Mouse (Mus musculus) intestine, embryonic 16.5 days (tissue): ENCODE data around the gene Gpr152. TPM values are rescaled to one million over a fixed set of nuclear protein-coding genes. Genes with fewer than 3 reads are reported as not detected.

ENCODE experiments used
- ATAC-seq: fragments of 200-750 bp; cut with Nextera tagmentation; 2 replicates; pipeline ENCODE4 v1.8.0; 2017; ENCODE audit warnings: moderate TSS enrichment, moderate library complexity
- H3K27ac ChIP-seq: fragments of 300-500 bp; sonication (generic); 2 replicates; pipeline ENCODE4 v1.5.1; 2014; ENCODE audit warnings: mild to moderate bottlenecking, low read length
- H3K27me3 ChIP-seq: fragments of 300-500 bp; sonication (generic); replicated peaks from 2 replicates; pipeline ENCODE4 v1.6.1; 2014; ENCODE audit warnings: low read length, control low read depth, mixed read lengths; ENCODE audit not compliant: control insufficient read depth, insufficient read depth
- H3K36me3 ChIP-seq: fragments of 300-500 bp; sonication (generic); 2 replicates; pipeline ENCODE4 v1.6.1; 2014; ENCODE audit warnings: low read length, control low read depth; ENCODE audit not compliant: control insufficient read depth, insufficient read depth
- H3K4me1 ChIP-seq: fragments of 300-500 bp; sonication (generic); 2 replicates; pipeline ENCODE4 v1.6.1; 2014; ENCODE audit warnings: low read length, control low read depth, mixed read lengths; ENCODE audit not compliant: control insufficient read depth, insufficient read depth
- H3K4me2 ChIP-seq: fragments of 300-500 bp; sonication (generic); 2 replicates; pipeline ENCODE4 v1.6.1; 2014; ENCODE audit warnings: low read depth, low read length, control low read depth
- H3K4me3 ChIP-seq: fragments of 300-500 bp; sonication (generic); 2 replicates; pipeline ENCODE4 v1.5.1; 2014; ENCODE audit warnings: mild to moderate bottlenecking, low read length
- H3K9ac ChIP-seq: fragments of 300-500 bp; sonication (generic); 2 replicates; pipeline ENCODE4 v1.6.1; 2014; ENCODE audit warnings: low read depth, low read length
- H3K9me3 ChIP-seq: fragments of 300-500 bp; sonication (generic); 2 replicates; pipeline ENCODE4 v1.6.1; 2016; ENCODE audit warnings: low read length, control low read depth; ENCODE audit not compliant: control insufficient read depth
- WGBS: fragments of 180-500 bp; shearing (Covaris S2); extraction: QIAGEN DNeasy Blood & Tissue Kit; methylation state at CpG from one replicate; pipeline ENCODE4 v1.1.7; 2014; 5-methylcytosine and 5-hydroxymethylcytosine counted together
- polyA plus RNA-seq: library from polyadenylated mRNA; unstranded; fragments of >200 nt; fragmentation: Nextera tagmentation; extraction: Ambion mirVana; gene quantifications from 2 replicates; pipeline ENCODE4 v1.2.1, GENCODE M21; 2015

The Gpr152 gene
- polyA plus RNA-seq, 1 experiment from 2014 or later: 0.04 TPM

DNA sequence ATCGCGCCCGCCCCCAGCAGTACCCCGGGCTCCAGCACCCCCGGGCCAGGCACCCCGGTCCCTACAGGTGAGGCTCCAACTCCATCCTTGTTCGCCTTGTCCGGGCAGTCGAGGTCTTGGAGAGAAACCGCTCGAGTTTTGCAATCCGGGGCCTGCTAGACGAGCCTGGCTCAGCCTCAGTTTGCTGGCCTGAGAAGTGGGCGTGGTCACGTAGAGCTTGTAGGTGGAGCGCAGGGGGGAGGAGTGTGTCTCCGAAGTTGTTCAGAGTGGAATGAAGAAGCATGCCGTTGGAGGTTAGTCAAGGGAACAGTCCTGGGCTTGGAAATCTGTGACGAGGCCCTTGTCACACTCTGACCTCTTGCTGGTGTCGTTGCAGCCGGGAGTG lies 42.2 kb upstream of the Gpr152 start:
- H3K4me3 ChIP-seq: peak overlapping the region; percentile 70
- peaks cover 36% of the 10 kb centered on the region for H3K4me1 ChIP-seq
- H3K4me2 ChIP-seq: peak overlapping the region; percentile 73
- ATAC-seq: peak; percentile 72
- 0 out of 2 replicates have a peak, but pooled peaks cover 4% of the 10 kb centered on the region for H3K27me3 ChIP-seq
- under 1% methylated on average over 21 of the region's 21 CpGs for WGBS
- no peaks in the 10 kb centered on the region for H3K9me3 ChIP-seq
- H3K9ac ChIP-seq: peak overlapping the region; percentile 76
- H3K36me3 ChIP-seq: no peaks in the 10 kb centered on the region
- peak overlapping the region; percentile 90 for H3K27ac ChIP-seq

DNA sequence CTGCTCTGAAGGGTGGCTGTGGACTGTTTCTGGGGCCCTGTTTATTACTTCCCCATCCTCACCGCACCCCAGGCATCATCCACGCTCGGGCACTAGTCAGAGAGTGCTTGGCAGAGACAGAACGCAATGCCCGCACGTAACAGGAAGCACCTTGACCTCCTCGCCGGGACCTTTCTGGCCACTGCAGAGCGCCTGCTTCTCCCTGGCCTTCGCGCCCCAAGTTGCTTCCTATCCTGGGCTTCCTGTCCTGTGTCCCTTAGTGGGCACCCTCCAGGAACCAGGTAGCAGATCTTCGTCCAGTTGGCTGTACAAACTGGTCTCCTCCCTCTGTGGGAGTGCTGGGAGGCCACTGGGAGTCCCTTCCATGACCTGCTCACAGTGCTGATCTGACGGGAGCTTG lies 41.2 kb upstream of the Gpr152 start:
- WGBS: 93% methylated on average over 13 of the region's 13 CpGs
- Histone ChIP-seq H3K9ac (no peak overlapping the region), H3K27ac (no peak overlapping the region), H3K4me3 (no peak overlapping the region), H3K4me2 (peak overlapping the region; percentile 73; the same call in 1 of the 2 replicates), H3K4me1 (peaks cover 35% of the 10 kb centered on the region), H3K36me3 (no peaks in the 10 kb centered on the region), H3K27me3 (0 out of 2 replicates have a peak, but pooled peaks cover 4% of the 10 kb centered on the region), H3K9me3 (no peaks in the 10 kb centered on the region)
- no peak for ATAC-seq

GRCm38 (mm10) chr19:4099056-4099455 lies 40.5 kb upstream of the Gpr152 start:
- peaks cover 35% of the 10 kb centered on the region for H3K4me1 ChIP-seq
- WGBS: 11% methylated on average over 9 of the region's 9 CpGs

GRCm38 (mm10) chr19:4099837-4100717 lies 39.5 kb upstream of the Gpr152 start, which contains the start of gene Pitpnm1:
Gene Pitpnm1, plus strand, starts transcription at chr19:4099998.
- no peaks in the 10 kb centered on the region for H3K9me3 ChIP-seq
- H3K4me1 ChIP-seq: peaks cover 35% of the 10 kb centered on the region
- peak within 1 kb of the TSS; percentile 82 for H3K4me2 ChIP-seq
- H3K4me3 ChIP-seq: peak within 1 kb of the TSS; percentile 53
- peak; percentile 19 for ATAC-seq
- 0 out of 2 replicates have a peak, but pooled peaks cover 4% of the 10 kb centered on the region for H3K27me3 ChIP-seq
- peak within 1 kb of the TSS; percentile 71 for H3K9ac ChIP-seq
- WGBS: 2% methylated on average over 53 of the region's 53 CpGs
- no peaks in the 10 kb centered on the region for H3K36me3 ChIP-seq
- H3K27ac ChIP-seq: peak within 1 kb of the TSS; percentile 69

More at GRCm38 (mm10) chr19:4099056-4099455, 40.5 kb upstream of the Gpr152 start:
- ATAC-seq: peak; percentile 17
- H3K4me3 ChIP-seq: peak overlapping the region; percentile 53
- 0 out of 2 replicates have a peak, but pooled peaks cover 4% of the 10 kb centered on the region for H3K27me3 ChIP-seq
- no peaks in the 10 kb centered on the region for H3K9me3 ChIP-seq
- H3K4me2 ChIP-seq: peak overlapping the region; percentile 82
- H3K9ac ChIP-seq: peak overlapping the region; percentile 71; the same call in 1 of the 2 replicates
- H3K27ac ChIP-seq: peak overlapping the region; percentile 69
- no peaks in the 10 kb centered on the region for H3K36me3 ChIP-seq

DNA sequence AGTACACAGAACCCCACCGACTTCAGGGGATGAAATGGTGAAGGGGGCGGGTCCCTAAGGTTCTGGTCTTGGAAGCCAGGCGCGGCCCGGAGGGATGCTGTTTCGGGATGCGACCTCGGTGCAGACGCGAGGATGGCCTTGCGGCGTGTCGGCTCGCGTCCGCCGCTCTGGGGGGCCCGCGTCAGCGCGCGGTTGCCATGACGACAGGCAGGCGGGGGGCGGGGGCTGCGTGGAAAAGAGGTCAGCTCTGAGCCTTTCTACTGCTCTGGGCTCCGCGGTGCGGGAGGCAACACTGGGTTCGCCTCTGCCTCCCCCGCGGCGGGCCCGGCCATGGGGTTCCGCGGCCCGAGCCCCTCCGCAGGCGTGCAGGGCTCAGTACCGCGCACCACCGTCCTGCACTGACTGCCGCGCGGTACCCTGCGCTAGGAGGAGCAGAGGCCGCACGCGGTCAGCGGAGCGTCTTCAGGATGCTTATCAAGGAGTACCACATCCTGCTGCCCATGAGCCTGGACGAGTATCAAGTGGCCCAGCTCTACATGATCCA lies 38.8 kb upstream of the Gpr152 start:
- H3K36me3 ChIP-seq: no peaks in the 10 kb centered on the region
- 0 out of 2 replicates have a peak, but pooled peaks cover 4% of the 10 kb centered on the region for H3K27me3 ChIP-seq
- no peaks in the 10 kb centered on the region for H3K9me3 ChIP-seq
- 2% methylated on average over 52 of the region's 52 CpGs for WGBS
- peak overlapping the region; percentile 82 for H3K4me2 ChIP-seq
- no peak overlapping the region for H3K27ac ChIP-seq
- peaks cover 35% of the 10 kb centered on the region for H3K4me1 ChIP-seq
- peak overlapping the region; percentile 71 for H3K9ac ChIP-seq
- H3K4me3 ChIP-seq: peak overlapping the region; percentile 53
- ATAC-seq: no peak

DNA sequence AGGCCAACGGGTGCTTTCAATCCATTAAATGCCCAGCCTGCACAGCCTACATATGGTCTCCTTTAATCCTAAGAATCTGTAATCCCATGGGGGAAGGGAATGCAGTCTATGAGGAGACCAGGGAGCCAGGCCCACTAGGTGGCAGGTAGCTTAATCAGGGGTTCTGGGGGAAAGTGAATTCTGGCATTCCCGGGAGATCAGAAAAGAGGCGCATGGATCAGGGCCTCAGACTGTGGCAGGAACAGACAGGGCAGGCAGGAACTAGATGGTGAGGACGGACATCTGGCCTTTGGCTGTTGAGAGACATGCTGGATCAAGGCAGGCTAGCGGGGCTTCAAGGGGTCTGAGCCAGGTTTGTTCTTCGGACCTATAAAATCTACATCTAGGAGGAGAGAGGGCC lies 38.1 kb upstream of the Gpr152 start:
- WGBS: 81% methylated on average over 6 of the region's 6 CpGs
- no peak overlapping the region for H3K4me2 ChIP-seq
- no peak for ATAC-seq
- 0 out of 2 replicates have a peak, but pooled peaks cover 4% of the 10 kb centered on the region for H3K27me3 ChIP-seq
- no peaks in the 10 kb centered on the region for H3K9me3 ChIP-seq
- no peak overlapping the region for H3K4me3 ChIP-seq
- H3K36me3 ChIP-seq: no peaks in the 10 kb centered on the region
- no peak overlapping the region for H3K27ac ChIP-seq
- peaks cover 33% of the 10 kb centered on the region for H3K4me1 ChIP-seq
- H3K9ac ChIP-seq: no peak overlapping the region

DNA sequence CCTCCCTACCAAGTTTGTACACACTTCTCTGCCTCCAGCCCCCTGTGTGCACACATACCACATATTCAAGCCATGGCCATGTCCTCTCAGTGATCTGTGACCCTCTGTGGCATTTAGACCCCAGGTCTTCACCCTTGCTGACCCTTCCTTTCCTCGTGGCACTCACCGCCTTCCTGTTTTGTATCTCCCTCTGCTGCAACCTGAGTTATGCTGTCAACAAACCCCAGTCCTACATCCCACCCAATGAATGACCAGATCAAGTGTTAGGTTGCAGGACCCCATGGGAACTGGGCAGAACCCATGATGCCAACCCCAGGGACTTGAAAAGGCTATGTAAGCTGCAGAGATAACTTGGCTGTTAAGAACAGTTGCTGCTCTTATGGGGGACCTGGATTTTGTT lies 37.5 kb upstream of the Gpr152 start:
- H3K27me3 ChIP-seq: 0 out of 2 replicates have a peak, but pooled peaks cover 4% of the 10 kb centered on the region

GRCm38 (mm10) chr19:4102626-4103025 lies 37.0 kb upstream of the Gpr152 start:
- Histone ChIP-seq H3K4me1 (peaks cover 31% of the 10 kb centered on the region), H3K4me3 (no peak overlapping the region), H3K9me3 (no peaks in the 10 kb centered on the region), H3K9ac (no peak overlapping the region), H3K36me3 (no peaks in the 10 kb centered on the region), H3K27ac (no peak overlapping the region), H3K27me3 (0 out of 2 replicates have a peak, but pooled peaks cover 4% of the 10 kb centered on the region), H3K4me2 (no peak overlapping the region)
- WGBS: 95% methylated on average over 12 of the region's 12 CpGs
- ATAC-seq: no peak

More for the DNA sequence above, 37.5 kb upstream of the Gpr152 start:
- Histone ChIP-seq H3K4me1 (peaks cover 32% of the 10 kb centered on the region), H3K27ac (no peak overlapping the region), H3K9me3 (no peaks in the 10 kb centered on the region), H3K4me3 (no peak overlapping the region), H3K9ac (no peak overlapping the region), H3K36me3 (no peaks in the 10 kb centered on the region), H3K4me2 (no peak overlapping the region)
- 80% methylated on average over 2 of the region's 2 CpGs for WGBS
- ATAC-seq: no peak

DNA sequence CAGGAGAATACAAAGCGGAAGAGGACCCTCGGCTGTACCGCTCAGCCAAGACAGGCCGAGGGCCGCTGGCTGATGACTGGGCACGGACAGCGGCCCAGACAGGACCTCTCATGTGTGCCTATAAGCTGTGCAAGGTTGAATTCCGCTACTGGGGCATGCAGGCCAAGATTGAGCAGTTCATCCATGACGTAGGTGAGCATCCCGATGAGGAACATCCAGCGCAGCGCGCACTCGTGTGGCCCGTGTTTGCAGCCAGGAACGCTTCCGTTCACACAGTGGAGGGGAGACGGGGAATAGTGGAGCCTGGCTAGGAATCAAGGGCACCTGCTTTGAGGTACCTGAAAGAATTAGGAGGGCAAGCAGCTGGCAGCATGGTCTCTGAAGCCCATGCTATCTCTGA lies 36.3 kb upstream of the Gpr152 start:
- Histone ChIP-seq H3K4me2 (no peak overlapping the region), H3K27ac (no peak overlapping the region), H3K36me3 (no peaks in the 10 kb centered on the region), H3K27me3 (0 out of 2 replicates have a peak, but pooled peaks cover 4% of the 10 kb centered on the region), H3K9me3 (no peaks in the 10 kb centered on the region), H3K4me1 (peaks cover 26% of the 10 kb centered on the region), H3K9ac (no peak overlapping the region), H3K4me3 (no peak overlapping the region)
- WGBS: 96% methylated on average over 18 of the region's 18 CpGs
- ATAC-seq: no peak
